Mouse (Mus musculus) hindbrain, embryonic 14.5 days (tissue): Measurements from ENCODE around the gene Aldh1b1. TPM values are rescaled to one million over a fixed set of nuclear protein-coding genes. Genes with fewer than 3 reads are reported as not detected.

Source experiments
- ATAC-seq: fragments of 200-750 bp; cut with Nextera tagmentation; 2 replicates; pipeline ENCODE4 v1.8.0; 2017; ENCODE audit warnings: moderate number of reproducible peaks, mild to moderate bottlenecking, moderate TSS enrichment, moderate library complexity; ENCODE audit not compliant: low FRiP score
- DNase-seq: peaks from one replicate; pipeline ENCODE4 v3.0.0-alpha.2; 2015; ENCODE audit warnings: low spot score
- H3K27ac ChIP-seq: fragments of 300-500 bp; sonication (generic); 2 replicates; pipeline ENCODE4 v1.5.1; 2014; ENCODE audit warnings: mild to moderate bottlenecking, moderate library complexity
- H3K27me3 ChIP-seq: fragments of 300-500 bp; sonication (generic); 2 replicates; pipeline ENCODE4 v1.6.1; 2014; ENCODE audit warnings: mild to moderate bottlenecking, low read length, mixed read lengths; ENCODE audit not compliant: control insufficient read depth, insufficient read depth
- H3K36me3 ChIP-seq: fragments of 300-500 bp; sonication (generic); replicated peaks from 2 replicates; pipeline ENCODE4 v1.6.1; 2014; ENCODE audit not compliant: control insufficient read depth, insufficient read depth
- H3K4me1 ChIP-seq: fragments of 300-500 bp; sonication (generic); replicated peaks from 2 replicates; pipeline ENCODE4 v1.6.1; 2014; ENCODE audit warnings: antibody characterized with exemption, low read length, mixed read lengths; ENCODE audit not compliant: control insufficient read depth, insufficient read depth
- H3K4me2 ChIP-seq: fragments of 300-500 bp; sonication (generic); replicated peaks from 2 replicates; pipeline ENCODE4 v1.6.1; 2014; ENCODE audit warnings: mild to moderate bottlenecking, moderate library complexity
- H3K4me3 ChIP-seq: fragments of 300-500 bp; sonication (generic); replicated peaks from 2 replicates; pipeline ENCODE4 v1.5.1; 2014; ENCODE audit warnings: mild to moderate bottlenecking, low read length
- H3K9ac ChIP-seq: fragments of 300-500 bp; sonication (generic); 2 replicates; pipeline ENCODE4 v1.6.1; 2014
- H3K9me3 ChIP-seq: fragments of 300-500 bp; sonication (generic); 2 replicates; pipeline ENCODE4 v1.6.1; 2016; ENCODE audit warnings: low read length; ENCODE audit not compliant: control insufficient read depth
- WGBS: fragments of 180-500 bp; shearing (Covaris S2); extraction: QIAGEN DNeasy Blood & Tissue Kit; methylation state at CpG from one replicate; pipeline ENCODE4 v1.1.7; 2014; 5-methylcytosine and 5-hydroxymethylcytosine counted together
- polyA plus RNA-seq: library from polyadenylated mRNA; unstranded; fragments of >200 nt; fragmentation: Nextera tagmentation; extraction: Ambion mirVana; gene quantifications from 2 replicates; pipeline ENCODE4 v1.2.1, GENCODE M21; 2014

The Aldh1b1 gene
- polyA plus RNA-seq, 1 experiment from 2014 or later, result 9.6 TPM

- H3K27ac ChIP-seq, result peak overlapping the region; percentile 94
- under 1% methylated on average over 17 of the region's 17 CpGs for WGBS
- peak overlapping the region; percentile 5; the same call in 1 of the 2 replicates for H3K4me3 ChIP-seq
- H3K27me3 ChIP-seq, result no peaks in the 10 kb centered on the region
- peak; percentile 68 for DNase-seq
- H3K36me3 ChIP-seq, result peaks cover 5% of the 10 kb centered on the region
- H3K9ac ChIP-seq, result peak overlapping the region; percentile 52
- H3K9me3 ChIP-seq, result no peaks in the 10 kb centered on the region
- peak overlapping the region; percentile 38 for H3K4me2 ChIP-seq
- peaks cover 53% of the 10 kb centered on the region for H3K4me1 ChIP-seq
- peak; percentile 71 for ATAC-seq
Measured at GRCm38 (mm10) chr4:45819208-45819931, 20.5 kb downstream of the Aldh1b1 start.

DNA sequence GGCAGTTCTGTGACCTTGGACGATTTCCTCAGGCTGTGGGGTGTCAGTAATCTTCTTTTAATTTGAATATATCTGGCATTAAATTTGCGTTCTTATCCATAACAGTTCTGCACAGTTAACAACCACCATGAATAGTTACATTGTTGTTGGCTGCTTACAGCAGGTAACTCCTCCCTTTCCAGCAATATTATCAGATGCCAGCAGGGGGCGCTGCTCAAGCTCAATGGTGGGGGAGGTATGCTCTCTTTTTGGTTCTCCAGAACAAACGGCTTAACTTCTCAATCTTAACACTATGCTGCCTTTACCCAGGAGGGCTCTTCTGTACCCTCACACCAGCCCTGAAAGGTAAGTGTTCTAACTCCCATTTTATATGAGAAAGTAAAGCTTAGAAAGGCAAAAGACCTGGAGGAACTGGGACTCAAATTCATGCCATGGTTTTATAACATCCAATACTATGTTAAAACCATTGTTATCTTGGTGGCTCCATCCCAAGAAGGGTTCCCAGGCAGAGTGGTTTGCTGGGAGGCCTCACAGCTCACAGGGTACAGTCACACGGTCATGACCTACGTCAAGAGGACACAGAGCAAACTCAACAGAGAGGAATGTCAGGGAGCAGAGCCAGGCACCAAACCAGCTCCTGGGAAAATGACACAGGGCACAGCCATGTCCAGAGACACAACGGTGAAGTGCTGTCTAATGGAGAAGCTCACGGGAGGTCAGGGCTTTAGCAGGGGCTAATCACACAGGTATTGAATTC, 21.4 kb downstream of the Aldh1b1 start:
- ATAC-seq (no peak), DNase-seq (peak; percentile 83)
- no peaks in the 10 kb centered on the region for H3K9me3 ChIP-seq
- H3K27me3 ChIP-seq, result no peaks in the 10 kb centered on the region
- H3K4me2 ChIP-seq, result peak overlapping the region; percentile 38
- 41% methylated on average over 8 of the region's 8 CpGs for WGBS
- H3K36me3 ChIP-seq, result no peaks in the 10 kb centered on the region
- peaks cover 56% of the 10 kb centered on the region for H3K4me1 ChIP-seq
- peak overlapping the region; percentile 52 for H3K9ac ChIP-seq
- 0 out of 2 replicates have a peak overlapping the region, but pooled peaks have one; percentile 5 for H3K4me3 ChIP-seq
- H3K27ac ChIP-seq, result peak overlapping the region; percentile 94

- Histone ChIP-seq H3K4me1 (peaks cover 53% of the 10 kb centered on the region), H3K4me3 (no peak overlapping the region), H3K9ac (no peak overlapping the region), H3K9me3 (no peaks in the 10 kb centered on the region), H3K36me3 (no peaks in the 10 kb centered on the region), H3K27me3 (peaks cover 13% of the 10 kb centered on the region; the same call in 1 of the 2 replicates), H3K27ac (0 out of 2 replicates have a peak overlapping the region, but pooled peaks have one; percentile 92), H3K4me2 (no peak overlapping the region)
- DNase-seq (no peak), ATAC-seq (no peak)
- WGBS, result 26% methylated on average over 3 of the region's 3 CpGs
Measured at GRCm38 (mm10) chr4:45821995-45822394, 23.2 kb downstream of the Aldh1b1 start.

DNA sequence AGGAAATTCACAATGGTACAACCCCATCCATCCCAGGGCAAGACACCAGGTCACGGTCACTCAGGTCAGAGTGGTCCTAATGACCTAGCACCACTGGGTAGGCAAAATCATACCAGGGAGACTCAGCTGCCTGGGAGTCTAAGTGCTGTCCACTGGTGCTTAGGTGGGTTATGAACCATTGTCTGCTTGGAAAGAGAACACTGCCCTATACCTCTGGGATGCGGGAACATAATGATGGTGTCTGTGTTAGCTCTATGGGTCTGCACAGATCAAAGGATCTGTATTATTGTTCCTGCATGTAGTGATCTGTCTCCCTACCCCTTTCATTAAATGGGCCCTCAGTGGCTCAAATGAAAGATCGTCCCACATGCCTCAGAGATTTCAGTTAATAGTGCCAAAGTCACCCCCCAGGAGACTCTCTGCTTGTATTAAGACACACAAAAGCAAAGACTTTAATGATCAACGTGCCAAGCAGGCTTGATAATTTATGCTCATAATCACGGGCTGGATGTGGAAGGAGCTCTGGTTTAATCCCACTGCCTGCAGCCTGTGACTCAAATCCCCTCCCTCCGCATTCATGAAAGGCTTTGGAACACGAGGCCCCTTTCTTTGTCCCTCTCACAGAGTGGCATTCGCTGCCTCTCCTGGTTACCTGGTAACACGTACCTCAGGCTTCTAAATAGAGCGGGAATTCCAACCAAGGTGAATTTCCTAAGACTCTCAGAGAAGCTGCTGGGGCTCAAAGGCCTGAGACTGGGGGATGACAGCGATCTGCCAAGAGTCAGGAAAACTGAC, 24.2 kb downstream of the Aldh1b1 start:
- ATAC-seq (no peak), DNase-seq (peak; percentile 75)
- peaks cover 23% of the 10 kb centered on the region; the same call in 1 of the 2 replicates for H3K27me3 ChIP-seq
- peak overlapping the region; percentile 61 for H3K4me3 ChIP-seq
- no peaks in the 10 kb centered on the region for H3K36me3 ChIP-seq
- peak overlapping the region; percentile 72 for H3K4me2 ChIP-seq
- H3K9me3 ChIP-seq, result no peaks in the 10 kb centered on the region
- peak overlapping the region; percentile 92 for H3K27ac ChIP-seq
- H3K4me1 ChIP-seq, result peaks cover 49% of the 10 kb centered on the region
- peak overlapping the region; percentile 82 for H3K9ac ChIP-seq
- 9% methylated on average over 11 of the region's 11 CpGs for WGBS

DNA sequence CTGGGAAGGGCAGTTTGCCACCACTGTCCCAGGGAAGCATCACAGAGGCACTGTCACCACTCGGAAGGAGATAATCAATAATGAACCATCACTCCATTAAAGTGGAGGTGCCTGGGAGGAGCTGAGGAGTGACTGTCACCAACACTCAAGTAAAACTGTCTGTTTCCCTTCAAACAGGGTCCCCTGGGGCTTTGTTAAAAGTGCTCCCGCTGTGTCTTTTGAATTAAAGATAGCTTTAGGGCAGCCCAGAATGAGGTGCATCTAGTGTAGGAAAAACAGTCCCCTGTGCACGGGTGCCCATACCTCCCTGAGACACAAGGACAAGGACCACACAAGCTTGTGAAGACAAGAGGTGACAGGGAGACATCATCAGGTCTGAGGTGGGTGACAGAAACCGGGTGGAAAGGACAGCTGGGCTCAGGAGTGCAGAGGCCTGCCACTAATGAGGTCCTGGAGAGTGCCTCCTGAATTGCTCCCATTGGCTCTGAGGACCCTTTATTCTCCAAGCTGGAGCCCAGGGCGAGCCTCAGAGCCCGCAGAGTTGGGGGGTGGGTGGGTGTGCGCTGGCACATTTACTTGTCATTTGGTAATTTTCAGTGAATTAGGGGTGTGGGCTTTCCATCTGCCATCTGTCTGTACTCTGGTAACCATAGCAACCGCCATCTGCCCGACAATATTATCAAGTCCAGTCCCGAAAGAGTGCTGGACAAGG, 25.4 kb downstream of the Aldh1b1 start:
- Histone ChIP-seq H3K9ac (peak overlapping the region; percentile 82), H3K36me3 (no peaks in the 10 kb centered on the region), H3K4me1 (peaks cover 38% of the 10 kb centered on the region), H3K27me3 (peaks cover 25% of the 10 kb centered on the region; the same call in 1 of the 2 replicates), H3K9me3 (no peaks in the 10 kb centered on the region), H3K4me3 (peak overlapping the region; percentile 61), H3K4me2 (peak overlapping the region; percentile 72), H3K27ac (peak overlapping the region; percentile 92)
- DNase-seq (peak; percentile 58), ATAC-seq (peak; percentile 44)
- whole genome bisulfite sequencing, result 7% methylated on average over 10 of the region's 10 CpGs

- DNase-seq, result no peak
- WGBS, result 16% methylated on average over 14 of the region's 14 CpGs
- Histone ChIP-seq H3K9ac (peak overlapping the region; percentile 82), H3K4me1 (peaks cover 38% of the 10 kb centered on the region), H3K27ac (peak overlapping the region; percentile 92), H3K4me2 (peak overlapping the region; percentile 72), H3K27me3 (peaks cover 25% of the 10 kb centered on the region; the same call in 1 of the 2 replicates), H3K4me3 (peak overlapping the region; percentile 61), H3K9me3 (no peaks in the 10 kb centered on the region), H3K36me3 (no peaks in the 10 kb centered on the region)
- no peak for ATAC-seq
Measured at GRCm38 (mm10) chr4:45824761-45825556, 26.1 kb downstream of the Aldh1b1 start.

- Histone ChIP-seq H3K9me3 (no peaks in the 10 kb centered on the region), H3K27me3 (peaks cover 25% of the 10 kb centered on the region; the same call in 1 of the 2 replicates), H3K4me1 (peaks cover 45% of the 10 kb centered on the region), H3K4me3 (peak within 1 kb of the TSS; percentile 61), H3K9ac (peak within 1 kb of the TSS; percentile 82), H3K36me3 (no peaks in the 10 kb centered on the region), H3K27ac (peak within 1 kb of the TSS; percentile 92), H3K4me2 (peak within 1 kb of the TSS; percentile 72)
- peak; percentile 42; the same call in 1 of the 2 replicates for ATAC-seq
- peak; percentile 47 for DNase-seq
- WGBS, result 1% methylated on average over 88 of the region's 91 CpGs
Measured at GRCm38 (mm10) chr4:45826275-45827040, 27.6 kb downstream of the Aldh1b1 start, which contains the start of gene Igfbpl1. TSS of gene Igfbpl1 (minus strand) at chr4:45826923.
